Mouse (Mus musculus) heart, embryonic 12.5 days (tissue): ENCODE measurements around the gene Chchd2. TPM values are rescaled to one million over a fixed set of nuclear protein-coding genes. Genes with fewer than 3 reads are reported as not detected.

Experiments
- ATAC-seq: fragments of 200-750 bp; cut with Nextera tagmentation; 2 replicates; pipeline ENCODE4 v1.8.0; 2017; ENCODE audit warnings: moderate TSS enrichment, moderate library complexity; ENCODE audit not compliant: insufficient number of reproducible peaks, low FRiP score
- H3K27ac ChIP-seq: fragments of 300-500 bp; sonication (generic); 2 replicates; pipeline ENCODE4 v1.5.1; 2016; ENCODE audit warnings: mild to moderate bottlenecking, moderate library complexity; ENCODE audit not compliant: poor library complexity, severe bottlenecking
- H3K27me3 ChIP-seq: fragments of 300-500 bp; sonication (generic); replicated peaks from 2 replicates; pipeline ENCODE4 v1.6.1; 2016; ENCODE audit warnings: mild to moderate bottlenecking, moderate library complexity
- H3K36me3 ChIP-seq: fragments of 300-500 bp; sonication (generic); 2 replicates; pipeline ENCODE4 v1.6.1; 2016; ENCODE audit warnings: mild to moderate bottlenecking, moderate library complexity
- H3K4me1 ChIP-seq: fragments of 300-500 bp; sonication (generic); replicated peaks from 2 replicates; pipeline ENCODE4 v1.6.1; 2016; ENCODE audit warnings: mild to moderate bottlenecking
- H3K4me2 ChIP-seq: fragments of 300-500 bp; sonication (generic); 2 replicates; pipeline ENCODE4 v1.6.1; 2016; ENCODE audit warnings: mild to moderate bottlenecking, moderate library complexity
- H3K4me3 ChIP-seq: fragments of 300-500 bp; sonication (generic); 2 replicates; pipeline ENCODE4 v1.5.1; 2016; ENCODE audit warnings: mild to moderate bottlenecking
- H3K9ac ChIP-seq: fragments of 300-500 bp; sonication (generic); 2 replicates; pipeline ENCODE4 v1.6.1; 2016; ENCODE audit warnings: mild to moderate bottlenecking, moderate library complexity
- H3K9me3 ChIP-seq: fragments of 300-500 bp; sonication (generic); replicated peaks from 2 replicates; pipeline ENCODE4 v1.6.1; 2016; ENCODE audit warnings: mild to moderate bottlenecking, moderate library complexity
- WGBS: fragments of 180-500 bp; shearing (Covaris S2); methylation state at CpG from one replicate; pipeline ENCODE4 v1.1.7; 2016; 5-methylcytosine and 5-hydroxymethylcytosine counted together
- polyA plus RNA-seq: library from polyadenylated mRNA; unstranded; fragments of >200 nt; fragmentation: Nextera tagmentation; extraction: Ambion mirVana; gene quantifications from 2 replicates; pipeline ENCODE4 v1.2.1, GENCODE M21; 2016

The Chchd2 gene
- polyA plus RNA-seq, 1 experiment from 2014 or later = 776 TPM

DNA sequence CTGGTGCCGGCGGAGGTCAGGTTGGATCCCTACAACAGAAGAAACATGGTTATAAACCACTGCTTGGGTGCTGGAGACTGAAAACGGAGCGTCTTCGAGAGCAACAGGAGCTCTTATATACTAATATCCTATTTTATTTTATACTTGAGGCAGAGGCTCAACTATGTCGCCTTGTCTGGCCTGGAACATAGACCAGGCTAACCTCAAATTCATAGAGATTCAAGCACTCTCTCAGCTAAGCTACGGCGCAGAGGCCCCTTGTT is 39.8 kb downstream of the Chchd2 start:
- peak overlapping the region; percentile 84 for H3K9ac ChIP-seq
- ATAC-seq = no peak
- H3K27me3 ChIP-seq = no peaks in the 10 kb centered on the region
- H3K4me3 ChIP-seq = peak overlapping the region; percentile 71
- H3K4me1 ChIP-seq = peaks cover 7% of the 10 kb centered on the region; the same call in 1 of the 2 replicates
- peaks cover 32% of the 10 kb centered on the region for H3K36me3 ChIP-seq
- H3K9me3 ChIP-seq = no peaks in the 10 kb centered on the region
- 57% methylated on average over 8 of the region's 8 CpGs for WGBS
- H3K4me2 ChIP-seq = peak overlapping the region; percentile 77
- no peak overlapping the region for H3K27ac ChIP-seq

- WGBS = 10% methylated on average over 22 of the region's 22 CpGs
- H3K4me3 ChIP-seq = peak within 1 kb of the TSS; percentile 71
- H3K9ac ChIP-seq = peak within 1 kb of the TSS; percentile 84
- peaks cover 32% of the 10 kb centered on the region for H3K36me3 ChIP-seq
- peaks cover 7% of the 10 kb centered on the region; the same call in 1 of the 2 replicates for H3K4me1 ChIP-seq
- ATAC-seq = peak; percentile 99
- 0 out of 2 replicates have a peak within 1 kb of the TSS, but pooled peaks have one; percentile 41 for H3K27ac ChIP-seq
- no peaks in the 10 kb centered on the region for H3K9me3 ChIP-seq
- H3K27me3 ChIP-seq = no peaks in the 10 kb centered on the region
- H3K4me2 ChIP-seq = peak within 1 kb of the TSS; percentile 77
Measured at GRCm38 (mm10) chr5:129846752-129847557, 40.3 kb downstream of the Chchd2 start, which contains the start of gene Sumf2. Gene Sumf2 (plus strand): TSS chr5:129846986.

- no peak overlapping the region for H3K4me2 ChIP-seq
- WGBS = 92% methylated on average over 5 of the region's 5 CpGs
- no peak overlapping the region for H3K27ac ChIP-seq
- H3K9me3 ChIP-seq = no peaks in the 10 kb centered on the region
- H3K4me3 ChIP-seq = no peak overlapping the region
- H3K4me1 ChIP-seq = peaks cover 7% of the 10 kb centered on the region; the same call in 1 of the 2 replicates
- ATAC-seq = no peak
- H3K27me3 ChIP-seq = no peaks in the 10 kb centered on the region
- H3K36me3 ChIP-seq = peaks cover 29% of the 10 kb centered on the region
- no peak overlapping the region for H3K9ac ChIP-seq
Measured at GRCm38 (mm10) chr5:129844848-129845247, 42.4 kb downstream of the Chchd2 start.

Other genes with a start within 250 kb of the Chchd2 start
- 3.6 and 4.3 TPM in 2 replicates for gene Zfp11, start 217.4 kb downstream of the Chchd2 start, polyA plus RNA-seq
- not detected in 2 replicates for gene Sept14, start 179.0 kb downstream of the Chchd2 start, polyA plus RNA-seq
- gene Mrps17, start 172.0 kb downstream of the Chchd2 start, polyA plus RNA-seq = 142 and 145 TPM in 2 replicates
- gene Nipsnap2, start 162.4 kb downstream of the Chchd2 start, polyA plus RNA-seq = 264 and 276 TPM in 2 replicates
- 27.0 and 27.4 TPM in 2 replicates for gene Psph, start 100.0 kb downstream of the Chchd2 start, polyA plus RNA-seq
- 40.7 and 42.4 TPM in 2 replicates for gene Sumf2, start 40.5 kb downstream of the Chchd2 start, polyA plus RNA-seq
- 3.5 and 4.5 TPM in 2 replicates for gene Zbed5, start 8.3 kb upstream of the Chchd2 start, polyA plus RNA-seq
- gene Phkg1, start 11.1 kb upstream of the Chchd2 start, polyA plus RNA-seq = 0.77 and 1.1 TPM in 2 replicates
- 2.0 and 2.3 TPM in 2 replicates for gene Nupr1l, start 21.1 kb upstream of the Chchd2 start, polyA plus RNA-seq
- gene Vkorc1l1, start 54.5 kb upstream of the Chchd2 start, polyA plus RNA-seq = 23.2 and 24.2 TPM in 2 replicates
- gene Gusb, start 115.6 kb upstream of the Chchd2 start, polyA plus RNA-seq = 46.8 and 48.1 TPM in 2 replicates
- gene Asl, start 141.8 kb upstream of the Chchd2 start, polyA plus RNA-seq = 15.7 and 19.1 TPM in 2 replicates
- 21.2 and 22.5 TPM in 2 replicates for gene Crcp, start 141.8 kb upstream of the Chchd2 start, polyA plus RNA-seq
- 25.8 and 29.4 TPM in 2 replicates for gene Tpst1, start 185.9 kb upstream of the Chchd2 start, polyA plus RNA-seq